In genomic region chr1:54585971-54586555, GRCm38 (mm10) we compare ENCODE assay signal across 15 mouse cellular contexts. TPM values are rescaled to one million over a fixed set of nuclear protein-coding genes. Genes with fewer than 3 reads are reported as not detected.
DNase-seq lines count a peak whose midpoint lies in the region; ATAC-seq and TF ChIP-seq lines count a peak whose summit lies in the region.
"Had no signal": no experiment of that assay in that cellular context is flagged by ENCODE, and none has a peak within 500 bp of the region (broad histone marks: within the 10 kb centered on the region; RNA-seq: fewer than 3 reads in every experiment).

No protein-coding gene starts in this region.

- peak overlapping the region; percentile 58; the same call in 1 of the 2 replicates for H3K27ac ChIP-seq in kidney, postnatal 0 days
- H3K27ac ChIP-seq in bone marrow, adult 2 months (ENCODE audit: control insufficient read depth, insufficient read depth, low read depth, low read length, poor library complexity), result peak overlapping the region; percentile 72; the same call in 1 of the 2 replicates
- H3K27ac ChIP-seq: heart, embryonic 15.5 days; hindbrain, embryonic 14.5 days; limb, embryonic 10.5 days had no signal

- no peak overlapping the region for H3K9ac ChIP-seq in kidney, postnatal 0 days (ENCODE audit: low read depth, low read length)
- H3K9ac ChIP-seq: heart, embryonic 15.5 days; hindbrain, embryonic 14.5 days; liver, embryonic 15.5 days; stomach, embryonic 15.5 days had no signal

- no peaks in the 10 kb centered on the region for H3K9me3 ChIP-seq in kidney, postnatal 0 days (replicated peaks; ENCODE audit: low read length)
- H3K9me3 ChIP-seq: G1E; heart, embryonic 15.5 days; limb, embryonic 10.5 days; liver, embryonic 15.5 days; stomach, embryonic 15.5 days had no signal

- no peak for DNase-seq in kidney, postnatal 0 days (ENCODE audit: low spot score)
- DNase-seq in kidney, postnatal 10 days, result no peak
- DNase-seq in A20 (ENCODE audit: low read depth, low spot score), result peak; percentile 88
- DNase-seq in ovary, adult 18-20 months (ENCODE audit: low spot score), result no peak
- DNase-seq in embryo, embryonic 9.5 days (ENCODE audit: extremely low spot score), result no peak
- DNase-seq: cerebellum, adult 18-20 months; thymus, postnatal 36 days had no signal

- TF ChIP-seq CTCF in kidney, postnatal 0 days (IDR thresholded peaks at IDR 0.05; ENCODE audit: low read depth), result no peak
- TF ChIP-seq CTCF in bone marrow, adult 2 months (IDR thresholded peaks at IDR 0.05; ENCODE audit: control insufficient read depth, insufficient read depth, low read length), result no peak

- no peaks in the 10 kb centered on the region for H3K4me1 ChIP-seq in kidney, postnatal 0 days (replicated peaks; ENCODE audit: insufficient read depth, low read length)
- H3K4me1 ChIP-seq in bone marrow, adult 2 months (ENCODE audit: control insufficient read depth, insufficient read depth, low read length), result peaks cover 2% of the 10 kb centered on the region; the same call in 1 of the 2 replicates
- H3K4me1 ChIP-seq: limb, embryonic 10.5 days; liver, embryonic 15.5 days; stomach, embryonic 15.5 days had no signal

- no peak for TF ChIP-seq POLR2A in bone marrow, adult 2 months (IDR thresholded peaks at IDR 0.05; ENCODE audit: borderline replicate concordance, control insufficient read depth, low read depth, low read length)

- no peak overlapping the region for H3K4me3 ChIP-seq in kidney, postnatal 0 days (replicated peaks; ENCODE audit: low read depth, low read length)
- no peak overlapping the region for H3K4me3 ChIP-seq in bone marrow, adult 2 months (replicated peaks; ENCODE audit: control insufficient read depth, low read depth, low read length)
- H3K4me3 ChIP-seq: heart, embryonic 15.5 days; limb, embryonic 10.5 days; liver, embryonic 15.5 days; stomach, embryonic 15.5 days had no signal

- 39% methylated on average over 5 of the region's 5 CpGs for WGBS in kidney, postnatal 0 days
- WGBS in bone marrow, adult 2 months, result 18% methylated on average over 5 of the region's 5 CpGs

- no peaks in the 10 kb centered on the region for H3K27me3 ChIP-seq in kidney, postnatal 0 days (ENCODE audit: insufficient read depth, low read length)
- H3K27me3 ChIP-seq: heart, embryonic 15.5 days; liver, embryonic 15.5 days; stomach, embryonic 15.5 days had no signal

- no peak for ATAC-seq in kidney, postnatal 0 days (replicated peaks; ENCODE audit: low FRiP score, low read depth)
- ATAC-seq in megakaryocyte progenitor cell, adult 5-6 weeks (replicated peaks; ENCODE audit: poor library complexity), result peak; percentile 66

- H3K36me3 ChIP-seq in kidney, postnatal 0 days (ENCODE audit: insufficient read depth, low read length), result no peaks in the 10 kb centered on the region
- H3K36me3 ChIP-seq: G1E; heart, embryonic 15.5 days; limb, embryonic 10.5 days; liver, embryonic 15.5 days; stomach, embryonic 15.5 days had no signal

- H3K4me2 ChIP-seq in kidney, postnatal 0 days (ENCODE audit: low read length), result no peak overlapping the region
- H3K4me2 ChIP-seq: heart, embryonic 15.5 days; hindbrain, embryonic 14.5 days; liver, embryonic 15.5 days; stomach, embryonic 15.5 days had no signal

RNA-seq across cellular contexts. Expression of gene Pgap1, which starts 28.6 kb away (rescaled TPM):
- polyA plus RNA-seq in kidney, postnatal 0 days (2015; fragmentation: Nextera tagmentation; extraction: Ambion mirVana), result 5.5 and 6.9 TPM in 2 replicates
- 1.1 and 2.4 TPM in 2 replicates for polyA plus RNA-seq in bone marrow, adult 2 months (2011; ENCODE audit: insufficient read depth, insufficient read length, low replicate concordance, missing spikeins)
- 0.07 and 0.39 TPM in 2 replicates for total RNA-seq in megakaryocyte progenitor cell, adult 5-6 weeks (2015)
- total RNA-seq in megakaryocyte progenitor cell, adult 5-6 weeks (2017), result 0.96 and 1.8 TPM in 2 replicates
- polyA plus RNA-seq: G1E had no signal
